Mouse (Mus musculus) ES-Bruce4 (cell line): ENCODE results near the gene 4930442H23Rik. TPM values are rescaled to one million over a fixed set of nuclear protein-coding genes. Genes with fewer than 3 reads are reported as not detected.

Experiments used
- H3K27ac ChIP-seq: 2 replicates; pipeline ENCODE4 v1.5.1; 2012; ENCODE audit warnings: low read length, inconsistent platforms; ENCODE audit not compliant: insufficient read depth
- H3K27me3 ChIP-seq: 2 replicates; pipeline ENCODE4 v1.6.1; 2012; ENCODE audit warnings: mild to moderate bottlenecking, low read length, inconsistent platforms; ENCODE audit not compliant: control insufficient read depth, poor library complexity, insufficient read depth, severe bottlenecking
- H3K36me3 ChIP-seq: 2 replicates; pipeline ENCODE4 v1.6.1; 2012; ENCODE audit warnings: inconsistent platforms, mild to moderate bottlenecking, low read length, moderate library complexity; ENCODE audit not compliant: control insufficient read depth, poor library complexity, insufficient read depth, severe bottlenecking
- H3K4me1 ChIP-seq: one replicate; pipeline ENCODE4 v1.8.1; 2011; ENCODE audit warnings: low read length; ENCODE audit not compliant: control insufficient read depth, insufficient read depth
- H3K4me3 ChIP-seq: 2 replicates; pipeline ENCODE4 v1.5.1; 2011; ENCODE audit warnings: low read depth, mild to moderate bottlenecking, low read length
- H3K9ac ChIP-seq: 2 replicates; pipeline ENCODE4 v1.6.1; 2012; ENCODE audit warnings: low read depth, mild to moderate bottlenecking, inconsistent platforms; ENCODE audit not compliant: poor library complexity, severe bottlenecking
- H3K9me3 ChIP-seq: replicated peaks from 2 replicates; pipeline ENCODE4 v1.6.1; 2012; ENCODE audit warnings: mild to moderate bottlenecking, low read length, inconsistent platforms; ENCODE audit not compliant: control insufficient read depth, poor library complexity, insufficient read depth, severe bottlenecking
- CTCF ChIP-seq: IDR thresholded peaks from one replicate; pipeline ENCODE4 v1.8.1; 2011; ENCODE audit warnings: low read depth, low read length
- EP300 ChIP-seq: IDR thresholded peaks from 2 replicates; pipeline ENCODE4 v1.6.1; 2011; ENCODE audit warnings: low read depth, low read length; ENCODE audit not compliant: insufficient read depth
- POLR2A ChIP-seq: IDR thresholded peaks from one replicate; pipeline ENCODE4 v1.8.1; 2011; ENCODE audit warnings: low read length; ENCODE audit not compliant: insufficient read depth
- polyA plus RNA-seq: library from polyadenylated mRNA; stranded (reverse); fragments of >200 nt; gene quantifications from 2 replicates; pipeline ENCODE4 v1.2.4, GENCODE M21; 2011; ENCODE audit warnings: low read depth; ENCODE audit not compliant: missing spikeins, insufficient read depth, insufficient read length

Gene 4930442H23Rik
- polyA plus RNA-seq, 1 experiment, result not detected

DNA sequence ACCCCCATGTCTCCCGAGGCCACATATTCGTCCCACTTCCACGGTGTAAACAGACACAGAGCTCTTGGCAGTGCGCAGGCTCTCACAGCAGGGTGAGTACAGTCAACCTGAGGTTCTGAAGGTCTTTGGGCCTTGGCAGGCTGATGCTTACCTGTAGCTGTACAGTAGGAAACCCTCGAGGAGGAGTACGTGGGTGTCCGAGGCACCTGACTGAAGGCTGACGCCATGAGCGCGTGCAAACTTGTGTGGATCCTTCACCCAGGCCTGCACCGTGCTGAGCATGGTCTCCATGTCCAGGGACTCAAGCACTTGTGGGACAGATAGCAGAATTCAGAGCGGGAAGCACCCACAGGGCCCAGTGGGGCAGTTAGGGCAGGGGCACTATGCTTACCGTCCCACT, 16.5 kb upstream of the 4930442H23Rik start:
- Histone ChIP-seq H3K4me1 (no peaks in the 10 kb centered on the region), H3K36me3 (no peaks in the 10 kb centered on the region), H3K9me3 (no peaks in the 10 kb centered on the region), H3K27ac (no peak overlapping the region), H3K9ac (no peak overlapping the region), H3K4me3 (no peak overlapping the region), H3K27me3 (no peaks in the 10 kb centered on the region)
- no peak for TF ChIP-seq CTCF
- TF ChIP-seq POLR2A, result no peak
- TF ChIP-seq EP300, result no peak

- Histone ChIP-seq H3K27me3 (no peaks in the 10 kb centered on the region), H3K4me3 (no peak overlapping the region), H3K9me3 (no peaks in the 10 kb centered on the region), H3K9ac (no peak overlapping the region), H3K4me1 (no peaks in the 10 kb centered on the region), H3K36me3 (no peaks in the 10 kb centered on the region), H3K27ac (no peak overlapping the region)
- TF ChIP-seq EP300 (no peak), CTCF (no peak), POLR2A (no peak)
Observed at GRCm38 (mm10) chr10:81198990-81199389, 15.3 kb upstream of the 4930442H23Rik start.

- Histone ChIP-seq H3K9me3 (no peaks in the 10 kb centered on the region), H3K36me3 (no peaks in the 10 kb centered on the region), H3K4me1 (no peaks in the 10 kb centered on the region), H3K27me3 (no peaks in the 10 kb centered on the region), H3K9ac (no peak overlapping the region), H3K27ac (no peak overlapping the region), H3K4me3 (no peak overlapping the region)
- TF ChIP-seq CTCF (peak; percentile 17), POLR2A (no peak), EP300 (no peak)
Observed at GRCm38 (mm10) chr10:81198230-81198629, 14.6 kb upstream of the 4930442H23Rik start.

DNA sequence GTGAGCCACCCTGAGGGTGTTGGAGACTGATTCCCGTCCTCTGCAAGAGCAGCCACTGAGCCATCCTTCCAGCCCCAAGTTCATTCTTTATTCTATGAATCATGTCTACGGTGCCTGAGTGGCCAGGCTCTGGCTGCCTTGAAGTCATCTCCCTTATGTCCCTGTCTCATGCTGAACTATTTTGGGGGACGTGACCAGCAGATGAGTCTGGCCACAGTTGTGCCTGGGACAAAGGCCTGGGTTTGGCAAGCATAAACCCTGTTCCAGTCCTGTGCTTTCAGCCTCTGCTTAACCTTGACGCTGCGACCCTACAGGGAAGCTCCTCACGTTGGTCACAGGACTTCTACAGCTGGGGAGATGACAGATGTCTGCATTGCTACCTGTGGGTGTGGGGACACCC, 13.7 kb upstream of the 4930442H23Rik start:
- Histone ChIP-seq H3K4me3 (no peak overlapping the region), H3K27ac (no peak overlapping the region), H3K4me1 (no peaks in the 10 kb centered on the region), H3K9me3 (no peaks in the 10 kb centered on the region), H3K36me3 (no peaks in the 10 kb centered on the region), H3K9ac (no peak overlapping the region), H3K27me3 (no peaks in the 10 kb centered on the region)
- TF ChIP-seq EP300 (no peak), POLR2A (no peak), CTCF (no peak)

DNA sequence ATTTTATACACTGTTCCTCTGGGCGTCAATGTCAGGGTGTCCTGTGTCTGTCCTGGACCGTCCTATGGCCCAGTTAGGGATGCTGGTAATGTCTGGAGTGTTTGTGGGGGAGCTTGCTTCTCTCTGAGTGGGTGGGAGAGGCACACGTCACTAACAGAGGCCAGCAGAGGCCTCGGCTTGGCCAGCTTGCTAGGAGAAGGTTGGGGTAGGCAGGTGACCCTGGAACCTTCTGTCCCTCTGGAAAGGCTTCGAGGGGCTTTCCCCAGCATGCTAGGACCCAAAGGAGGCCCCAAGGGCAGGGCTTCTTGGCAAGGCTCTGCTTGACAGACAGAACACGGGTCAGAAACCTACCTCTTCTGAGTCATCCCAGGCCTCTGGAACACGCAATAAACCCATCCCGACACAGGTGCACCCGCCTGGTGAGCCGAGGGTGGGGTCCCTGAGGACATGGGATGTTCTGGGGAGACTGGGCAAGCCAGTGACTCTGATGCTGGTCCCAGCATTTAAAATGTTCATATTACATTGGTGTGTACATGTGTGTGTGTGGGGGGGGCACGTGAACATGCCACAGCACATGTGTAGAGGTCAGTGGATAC, 12.9 kb upstream of the 4930442H23Rik start:
- H3K27me3 ChIP-seq, result no peaks in the 10 kb centered on the region
- H3K4me3 ChIP-seq, result no peak overlapping the region
- TF ChIP-seq POLR2A (no peak), CTCF (no peak), EP300 (no peak)
- H3K36me3 ChIP-seq, result no peaks in the 10 kb centered on the region
- no peaks in the 10 kb centered on the region for H3K9me3 ChIP-seq
- H3K27ac ChIP-seq, result no peak overlapping the region
- no peak overlapping the region for H3K9ac ChIP-seq
- no peaks in the 10 kb centered on the region for H3K4me1 ChIP-seq

DNA sequence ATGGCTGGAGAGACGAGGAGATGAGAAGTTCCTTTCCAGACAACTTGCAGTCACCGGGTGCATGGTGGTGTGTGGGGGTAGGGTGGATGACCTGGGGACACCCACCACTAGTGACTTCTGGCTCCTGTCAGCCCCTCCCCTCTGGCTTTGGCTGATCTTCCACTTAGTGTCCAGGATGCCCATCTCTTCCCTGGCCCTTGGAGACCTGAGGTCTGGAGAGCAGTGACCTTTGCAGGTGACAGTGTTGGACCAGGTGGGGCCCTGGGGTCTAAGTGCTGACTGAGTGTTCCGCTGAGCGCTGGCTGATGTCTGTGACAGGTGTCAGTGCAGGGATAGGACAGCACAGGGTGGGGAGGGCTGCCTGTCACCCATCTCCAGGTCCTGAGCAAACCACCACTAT, 11.7 kb upstream of the 4930442H23Rik start:
- TF ChIP-seq EP300 (no peak), CTCF (no peak), POLR2A (no peak)
- Histone ChIP-seq H3K27me3 (no peaks in the 10 kb centered on the region), H3K36me3 (no peaks in the 10 kb centered on the region), H3K4me3 (no peak overlapping the region), H3K9ac (no peak overlapping the region), H3K4me1 (no peaks in the 10 kb centered on the region), H3K27ac (no peak overlapping the region), H3K9me3 (no peaks in the 10 kb centered on the region)
